Mouse (Mus musculus): ENCODE results near the gene Esyt2. TPM values are rescaled to one million over a fixed set of nuclear protein-coding genes. Genes with fewer than 3 reads are reported as not detected.

The Esyt2 gene
- polyA plus RNA-seq, 1 experiment from 2014 or later: 15.7 TPM

DNA sequence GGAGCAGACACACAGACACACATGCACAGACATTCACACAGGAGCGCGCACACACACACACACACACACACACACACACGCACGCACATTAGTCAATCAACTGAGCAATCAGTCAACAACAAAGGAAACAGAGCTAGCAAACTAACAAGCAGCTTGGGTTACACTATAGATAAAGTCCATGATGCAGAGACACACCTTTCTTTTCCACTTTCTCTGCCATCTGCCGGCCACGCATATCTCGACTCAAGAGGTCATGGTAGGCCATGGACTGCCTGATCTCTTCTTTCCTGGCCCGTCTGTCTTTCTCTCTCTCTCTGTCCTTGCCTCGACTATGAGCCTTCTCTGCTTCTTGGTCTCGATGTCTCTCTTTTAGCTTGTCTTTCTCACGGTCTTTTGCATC, 25.4 kb upstream of the Esyt2 start:
- H3K27me3 ChIP-seq (ENCODE audit: control insufficient read depth, insufficient read depth, low read length): no peaks in the 10 kb centered on the region
- 77% methylated on average over 11 of the region's 11 CpGs for WGBS (ENCODE audit: insufficient replicate concordance)

GRCm38 (mm10) chr12:116258321-116258720, 22.7 kb upstream of the Esyt2 start:
- Histone ChIP-seq H3K27ac (ENCODE audit: low read depth, low read length) (no peak overlapping the region), H3K36me3 (ENCODE audit: control insufficient read depth, insufficient read depth, low read length) (no peaks in the 10 kb centered on the region), H3K9me3 (replicated peaks; ENCODE audit: control insufficient read depth, low read length) (no peaks in the 10 kb centered on the region), H3K4me3 (ENCODE audit: low read depth, low read length) (no peak overlapping the region), H3K27me3 (ENCODE audit: control insufficient read depth, insufficient read depth, low read length) (no peaks in the 10 kb centered on the region), H3K4me1 (ENCODE audit: control insufficient read depth, insufficient read depth, low read length) (peaks cover 2% of the 10 kb centered on the region; the same call in 1 of the 2 replicates), H3K9ac (ENCODE audit: low read depth, low read length) (no peak overlapping the region), H3K4me2 (no peak overlapping the region)
- 81% methylated on average over 2 of the region's 2 CpGs for WGBS (ENCODE audit: insufficient replicate concordance)
- ATAC-seq (replicated peaks; ENCODE audit: insufficient number of reproducible peaks, low FRiP score, low TSS enrichment): no peak

More for the DNA sequence above, 25.4 kb upstream of the Esyt2 start:
- Histone ChIP-seq H3K27ac (ENCODE audit: low read depth, low read length) (no peak overlapping the region), H3K4me2 (no peak overlapping the region), H3K4me1 (ENCODE audit: control insufficient read depth, insufficient read depth, low read length) (peaks cover 2% of the 10 kb centered on the region; the same call in 1 of the 2 replicates), H3K9ac (ENCODE audit: low read depth, low read length) (no peak overlapping the region), H3K9me3 (replicated peaks; ENCODE audit: control insufficient read depth, low read length) (no peaks in the 10 kb centered on the region), H3K36me3 (ENCODE audit: control insufficient read depth, insufficient read depth, low read length) (no peaks in the 10 kb centered on the region), H3K4me3 (ENCODE audit: low read depth, low read length) (no peak overlapping the region)
- no peak for ATAC-seq (replicated peaks; ENCODE audit: insufficient number of reproducible peaks, low FRiP score, low TSS enrichment)

- peak; percentile 92 for ATAC-seq (replicated peaks; ENCODE audit: insufficient number of reproducible peaks, low FRiP score, low TSS enrichment)
- WGBS (ENCODE audit: insufficient replicate concordance): 4% methylated on average over 47 of the region's 47 CpGs
- no peaks in the 10 kb centered on the region for H3K4me1 ChIP-seq (ENCODE audit: control insufficient read depth, insufficient read depth, low read length)
- H3K36me3 ChIP-seq (ENCODE audit: control insufficient read depth, insufficient read depth, low read length): no peaks in the 10 kb centered on the region
- no peak within 1 kb of the TSS for H3K27ac ChIP-seq (ENCODE audit: low read depth, low read length)
- H3K4me3 ChIP-seq (ENCODE audit: low read depth, low read length): peak within 1 kb of the TSS; percentile 52
- H3K27me3 ChIP-seq (ENCODE audit: control insufficient read depth, insufficient read depth, low read length): peaks cover 11% of the 10 kb centered on the region
- peak within 1 kb of the TSS; percentile 69 for H3K9ac ChIP-seq (ENCODE audit: low read depth, low read length)
- H3K4me2 ChIP-seq: peak within 1 kb of the TSS; percentile 78
- no peaks in the 10 kb centered on the region for H3K9me3 ChIP-seq (replicated peaks; ENCODE audit: control insufficient read depth, low read length)
Observed at GRCm38 (mm10) chr12:116262555-116263341, 18.2 kb upstream of the Esyt2 start, which contains the start of gene Wdr60. TSS of gene Wdr60 (minus strand) at chr12:116263022.

- H3K9ac ChIP-seq (ENCODE audit: low read depth, low read length): no peak overlapping the region
- H3K27ac ChIP-seq (ENCODE audit: low read depth, low read length): no peak overlapping the region
- H3K36me3 ChIP-seq (ENCODE audit: control insufficient read depth, insufficient read depth, low read length): no peaks in the 10 kb centered on the region
- ATAC-seq (replicated peaks; ENCODE audit: insufficient number of reproducible peaks, low FRiP score, low TSS enrichment): no peak
- no peaks in the 10 kb centered on the region for H3K4me1 ChIP-seq (ENCODE audit: control insufficient read depth, insufficient read depth, low read length)
- H3K27me3 ChIP-seq (ENCODE audit: control insufficient read depth, insufficient read depth, low read length): peaks cover 17% of the 10 kb centered on the region
- H3K4me3 ChIP-seq (ENCODE audit: low read depth, low read length): no peak overlapping the region
- H3K4me2 ChIP-seq: no peak overlapping the region
- 62% methylated on average over 2 of the region's 2 CpGs for WGBS (ENCODE audit: insufficient replicate concordance)
- no peaks in the 10 kb centered on the region for H3K9me3 ChIP-seq (replicated peaks; ENCODE audit: control insufficient read depth, low read length)
Observed at GRCm38 (mm10) chr12:116264756-116265155, 16.2 kb upstream of the Esyt2 start.

DNA sequence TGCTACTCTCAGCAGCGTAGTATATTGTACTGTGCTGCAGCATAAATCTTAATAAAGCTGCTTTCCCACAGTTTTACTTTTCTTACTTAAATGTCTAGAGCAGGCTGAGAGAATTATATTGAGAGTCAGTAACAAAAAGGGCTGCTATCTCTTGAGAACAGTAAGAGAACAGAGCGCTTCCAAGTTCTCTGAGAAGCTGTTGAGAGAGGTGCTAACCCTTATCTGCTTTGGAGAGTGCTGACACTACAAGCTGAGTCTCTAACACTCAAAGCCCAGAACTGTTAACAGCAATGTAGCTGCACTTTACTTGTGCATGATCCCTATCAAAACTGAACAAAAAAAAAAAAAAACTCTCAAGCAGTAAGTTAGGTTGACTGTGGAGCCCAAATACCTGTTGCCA, 15.7 kb upstream of the Esyt2 start:
- Histone ChIP-seq H3K9ac (ENCODE audit: low read depth, low read length) (no peak overlapping the region), H3K36me3 (ENCODE audit: control insufficient read depth, insufficient read depth, low read length) (no peaks in the 10 kb centered on the region)
- ATAC-seq (replicated peaks; ENCODE audit: insufficient number of reproducible peaks, low FRiP score, low TSS enrichment): no peak

DNA sequence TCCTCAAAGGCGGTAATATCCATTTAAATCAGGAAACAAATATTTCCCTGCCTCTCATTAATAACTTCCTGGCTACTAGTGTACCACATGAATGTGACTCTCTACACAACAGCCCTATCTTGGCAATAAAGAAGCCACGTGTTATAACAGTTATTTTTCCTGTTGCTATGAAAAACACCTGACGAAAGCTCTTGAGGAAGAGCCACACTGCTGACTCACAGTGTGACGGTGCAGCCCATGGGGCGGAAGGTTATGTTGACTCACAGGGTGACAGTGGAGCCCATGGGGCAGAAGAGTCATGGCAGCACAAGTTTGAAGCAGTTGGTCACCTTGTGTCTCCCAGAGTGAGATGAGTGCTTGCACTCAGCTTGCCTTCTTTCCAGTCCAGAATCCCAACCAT, 11.5 kb upstream of the Esyt2 start:
- H3K4me3 ChIP-seq (ENCODE audit: low read depth, low read length): no peak overlapping the region
- H3K4me1 ChIP-seq (ENCODE audit: control insufficient read depth, insufficient read depth, low read length): no peaks in the 10 kb centered on the region
- H3K9ac ChIP-seq (ENCODE audit: low read depth, low read length): no peak overlapping the region
- peaks cover 22% of the 10 kb centered on the region for H3K27me3 ChIP-seq (ENCODE audit: control insufficient read depth, insufficient read depth, low read length)
- no peaks in the 10 kb centered on the region for H3K36me3 ChIP-seq (ENCODE audit: control insufficient read depth, insufficient read depth, low read length)
- no peaks in the 10 kb centered on the region for H3K9me3 ChIP-seq (replicated peaks; ENCODE audit: control insufficient read depth, low read length)
- no peak for ATAC-seq (replicated peaks; ENCODE audit: insufficient number of reproducible peaks, low FRiP score, low TSS enrichment)
- no peak overlapping the region for H3K27ac ChIP-seq (ENCODE audit: low read depth, low read length)
- 76% methylated on average over 5 of the region's 5 CpGs for WGBS (ENCODE audit: insufficient replicate concordance)
- H3K4me2 ChIP-seq: no peak overlapping the region

More for the DNA sequence above, 15.7 kb upstream of the Esyt2 start:
- Histone ChIP-seq H3K4me3 (ENCODE audit: low read depth, low read length) (no peak overlapping the region), H3K27ac (ENCODE audit: low read depth, low read length) (no peak overlapping the region), H3K4me1 (ENCODE audit: control insufficient read depth, insufficient read depth, low read length) (no peaks in the 10 kb centered on the region), H3K4me2 (no peak overlapping the region), H3K9me3 (replicated peaks; ENCODE audit: control insufficient read depth, low read length) (no peaks in the 10 kb centered on the region), H3K27me3 (ENCODE audit: control insufficient read depth, insufficient read depth, low read length) (peaks cover 17% of the 10 kb centered on the region)
- 50% methylated on average over 2 of the region's 2 CpGs for WGBS (ENCODE audit: insufficient replicate concordance)

GRCm38 (mm10) chr12:116270538-116270937, 10.5 kb upstream of the Esyt2 start:
- H3K36me3 ChIP-seq (ENCODE audit: control insufficient read depth, insufficient read depth, low read length): no peaks in the 10 kb centered on the region
- H3K4me1 ChIP-seq (ENCODE audit: control insufficient read depth, insufficient read depth, low read length): no peaks in the 10 kb centered on the region
- WGBS (ENCODE audit: insufficient replicate concordance): 81% methylated on average over 1 of the region's 1 CpGs
- H3K27me3 ChIP-seq (ENCODE audit: control insufficient read depth, insufficient read depth, low read length): peaks cover 22% of the 10 kb centered on the region
- no peak overlapping the region for H3K4me2 ChIP-seq
- ATAC-seq (replicated peaks; ENCODE audit: insufficient number of reproducible peaks, low FRiP score, low TSS enrichment): no peak
- H3K4me3 ChIP-seq (ENCODE audit: low read depth, low read length): no peak overlapping the region
- no peaks in the 10 kb centered on the region for H3K9me3 ChIP-seq (replicated peaks; ENCODE audit: control insufficient read depth, low read length)
- no peak overlapping the region for H3K9ac ChIP-seq (ENCODE audit: low read depth, low read length)
- no peak overlapping the region for H3K27ac ChIP-seq (ENCODE audit: low read depth, low read length)

DNA sequence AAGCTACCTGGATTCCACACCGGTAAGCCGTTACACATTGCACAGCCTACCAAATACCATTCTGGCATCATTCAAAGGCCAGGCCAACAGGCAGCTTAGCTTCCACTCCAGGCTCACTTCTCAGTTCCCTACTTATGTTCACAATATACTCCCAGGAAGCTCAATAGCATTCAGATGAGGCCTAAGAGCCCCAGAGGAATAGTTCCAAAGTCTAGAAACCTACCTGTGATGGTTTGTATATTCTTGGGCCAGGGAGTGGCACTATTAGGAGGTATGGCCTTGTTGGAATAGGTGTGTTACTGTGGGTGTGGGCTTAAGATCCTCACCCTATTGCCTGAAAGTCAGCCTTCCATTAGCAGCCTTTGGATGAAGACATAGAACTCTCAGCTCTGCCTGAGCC, 9.9 kb upstream of the Esyt2 start:
- 92% methylated on average over 2 of the region's 2 CpGs for WGBS (ENCODE audit: insufficient replicate concordance)
- no peak overlapping the region for H3K27ac ChIP-seq (ENCODE audit: low read depth, low read length)
- H3K4me3 ChIP-seq (ENCODE audit: low read depth, low read length): no peak overlapping the region
- H3K27me3 ChIP-seq (ENCODE audit: control insufficient read depth, insufficient read depth, low read length): peaks cover 22% of the 10 kb centered on the region
- no peaks in the 10 kb centered on the region for H3K9me3 ChIP-seq (replicated peaks; ENCODE audit: control insufficient read depth, low read length)
- H3K36me3 ChIP-seq (ENCODE audit: control insufficient read depth, insufficient read depth, low read length): no peaks in the 10 kb centered on the region
- no peak overlapping the region for H3K4me2 ChIP-seq
- no peaks in the 10 kb centered on the region for H3K4me1 ChIP-seq (ENCODE audit: control insufficient read depth, insufficient read depth, low read length)
- H3K9ac ChIP-seq (ENCODE audit: low read depth, low read length): no peak overlapping the region
- no peak for ATAC-seq (replicated peaks; ENCODE audit: insufficient number of reproducible peaks, low FRiP score, low TSS enrichment)

- H3K27ac ChIP-seq (ENCODE audit: low read depth, low read length): no peak overlapping the region
- no peaks in the 10 kb centered on the region for H3K4me1 ChIP-seq (ENCODE audit: control insufficient read depth, insufficient read depth, low read length)
- H3K9me3 ChIP-seq (replicated peaks; ENCODE audit: control insufficient read depth, low read length): no peaks in the 10 kb centered on the region
- H3K36me3 ChIP-seq (ENCODE audit: control insufficient read depth, insufficient read depth, low read length): no peaks in the 10 kb centered on the region
- peaks cover 10% of the 10 kb centered on the region for H3K27me3 ChIP-seq (ENCODE audit: control insufficient read depth, insufficient read depth, low read length)
- 57% methylated on average over 1 of the region's 1 CpGs for WGBS (ENCODE audit: insufficient replicate concordance)
- H3K4me2 ChIP-seq: no peak overlapping the region
- no peak for ATAC-seq (replicated peaks; ENCODE audit: insufficient number of reproducible peaks, low FRiP score, low TSS enrichment)
- H3K9ac ChIP-seq (ENCODE audit: low read depth, low read length): no peak overlapping the region
- H3K4me3 ChIP-seq (ENCODE audit: low read depth, low read length): no peak overlapping the region
Observed at GRCm38 (mm10) chr12:116273733-116274132, 7.3 kb upstream of the Esyt2 start.

Measured in heart, embryonic 11.5 days (tissue).